Mouse (Mus musculus) ES-E14 (cell line): ENCODE results near the gene Anxa6. TPM values are rescaled to one million over a fixed set of nuclear protein-coding genes. Genes with fewer than 3 reads are reported as not detected.
A peak's percentile ranks its signal among the peaks of the same experiment; 100 is the strongest.

Experiments used
- DNase-seq: peaks from one replicate; pipeline ENCODE4 v3.0.0-alpha.2; 2013; ENCODE audit warnings: low read depth, low spot score
- H3K27ac ChIP-seq: 2 replicates; pipeline ENCODE4 v1.5.1; 2012; ENCODE audit warnings: low read depth, mild to moderate bottlenecking, low read length, moderate library complexity, mixed read lengths; ENCODE audit not compliant: poor library complexity, insufficient read depth, severe bottlenecking
- H3K36me3 ChIP-seq: 2 replicates; pipeline ENCODE4 v1.6.1; 2012; ENCODE audit warnings: mild to moderate bottlenecking, low read length, moderate library complexity, mixed read lengths; ENCODE audit not compliant: control insufficient read depth, poor library complexity, insufficient read depth, severe bottlenecking
- H3K4me1 ChIP-seq, 2 experiments: fragments of 150-350 bp in 1 of 2; sonication (generic) in 1 of 2; 2 replicates each; pipeline ENCODE4 v1.6.1; 2012; ENCODE audit warnings: low read length in 2 of 2, mild to moderate bottlenecking in 1 of 2, mixed read lengths in 1 of 2; ENCODE audit not compliant: control insufficient read depth in 2 of 2, insufficient read depth in 2 of 2, poor library complexity in 1 of 2
- H3K4me3 ChIP-seq, 2 experiments: fragments of 150-350 bp in 1 of 2; sonication (generic) in 1 of 2; 2 replicates each; pipeline ENCODE4 v1.5.1; 2012; ENCODE audit warnings: low read length in 2 of 2, low read depth in 1 of 2, mild to moderate bottlenecking in 1 of 2, mixed read lengths in 1 of 2; ENCODE audit not compliant: insufficient read depth in 1 of 2, poor library complexity in 1 of 2, severe bottlenecking in 1 of 2
- H3K9ac ChIP-seq: 2 replicates; pipeline ENCODE4 v1.6.1; 2012; ENCODE audit warnings: low read depth, mild to moderate bottlenecking, low read length, mixed read lengths; ENCODE audit not compliant: poor library complexity, insufficient read depth, severe bottlenecking
- H3K9me3 ChIP-seq: fragments of 150-350 bp; sonication (generic); 2 replicates; pipeline ENCODE4 v1.6.1; 2012; ENCODE audit warnings: low read depth, mild to moderate bottlenecking, low read length; ENCODE audit not compliant: control insufficient read depth, insufficient read depth
- CHD2 ChIP-seq: IDR thresholded peaks from 2 replicates; pipeline ENCODE4 v1.6.1; 2014; ENCODE audit warnings: mild to moderate bottlenecking, low read depth, low read length, inconsistent platforms
- HCFC1 ChIP-seq: IDR thresholded peaks from 2 replicates; pipeline ENCODE4 v1.6.1; 2012; ENCODE audit warnings: low read length, inconsistent platforms, borderline replicate concordance; ENCODE audit not compliant: insufficient read depth
- MAFK ChIP-seq: IDR thresholded peaks from 2 replicates; pipeline ENCODE4 v1.6.1; 2014; ENCODE audit warnings: mild to moderate bottlenecking, low read depth, low read length, inconsistent platforms; ENCODE audit not compliant: insufficient read depth
- ZC3H11A ChIP-seq: IDR thresholded peaks from 2 replicates; pipeline ENCODE4 v1.6.1; 2012; ENCODE audit warnings: low read depth, mild to moderate bottlenecking, inconsistent platforms, low read length, borderline replicate concordance
- ZNF384 ChIP-seq: IDR thresholded peaks from 2 replicates; pipeline ENCODE4 v1.6.1; 2012; ENCODE audit warnings: low read depth, low read length, inconsistent platforms
- in situ Hi-C, 2 experiments: fragments of 600-800 bp; cut with MboI; formaldehyde crosslinking; loops; one replicate each; pipeline ENCODE4 v1.15.1; 2025; ENCODE audit warnings: low sequenced_read_pairs in 2 of 2, inconsistent platforms in 1 of 2; ENCODE audit not compliant: unreplicated experiment in 2 of 2
- total RNA-seq: library from RNA; depleted of rRNA; stranded (reverse); fragments of 300-350 nt; gene quantifications from 2 replicates; pipeline ENCODE4 v1.2.3, GENCODE M21; 2012

Anxa6 gene
- total RNA-seq, 1 experiment, result 125 TPM

DNA sequence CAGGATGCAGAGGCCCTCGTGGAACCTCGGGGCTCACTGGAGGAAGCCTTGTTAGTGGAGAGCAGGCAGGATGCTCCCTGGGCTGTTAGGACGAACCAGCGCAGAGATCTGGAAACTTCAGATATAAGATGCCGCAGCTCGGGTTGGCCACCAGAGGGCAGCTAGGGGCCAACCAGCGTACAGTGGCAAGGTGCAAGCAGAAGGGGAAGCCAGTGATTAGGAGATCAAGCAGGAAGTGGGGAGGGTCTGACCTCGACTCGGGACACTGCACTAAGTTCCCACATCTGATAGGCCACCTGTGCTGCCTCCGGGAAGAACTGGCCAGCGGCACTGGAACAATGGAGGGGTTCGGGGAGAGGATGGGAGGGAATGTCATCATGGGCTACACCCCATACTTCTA lies 35.0 kb downstream of the Anxa6 start:
- Histone ChIP-seq H3K4me1 (peaks cover 0 to 16% of the 10 kb centered on the region in 2 experiments; a peak in 2 of 4 replicates), H3K4me3 (no peak overlapping the region), H3K9me3 (no peaks in the 10 kb centered on the region), H3K9ac (no peak overlapping the region), H3K27ac (0 out of 2 replicates have a peak overlapping the region, but pooled peaks have one; percentile 2), H3K36me3 (peaks cover 8% of the 10 kb centered on the region; the same call in 1 of the 2 replicates)
- in situ Hi-C loops, result loop anchor here in 1 of 2 experiments (5.0 kb wide), 1 partner anchor 44 kb away; no protein-coding TSS in a partner anchor
- peak; percentile 52; the same call in 1 of the 2 replicates for TF ChIP-seq ZC3H11A
- no peak for TF ChIP-seq MAFK
- TF ChIP-seq HCFC1, result no peak
- DNase-seq, result peak; percentile 67

DNA sequence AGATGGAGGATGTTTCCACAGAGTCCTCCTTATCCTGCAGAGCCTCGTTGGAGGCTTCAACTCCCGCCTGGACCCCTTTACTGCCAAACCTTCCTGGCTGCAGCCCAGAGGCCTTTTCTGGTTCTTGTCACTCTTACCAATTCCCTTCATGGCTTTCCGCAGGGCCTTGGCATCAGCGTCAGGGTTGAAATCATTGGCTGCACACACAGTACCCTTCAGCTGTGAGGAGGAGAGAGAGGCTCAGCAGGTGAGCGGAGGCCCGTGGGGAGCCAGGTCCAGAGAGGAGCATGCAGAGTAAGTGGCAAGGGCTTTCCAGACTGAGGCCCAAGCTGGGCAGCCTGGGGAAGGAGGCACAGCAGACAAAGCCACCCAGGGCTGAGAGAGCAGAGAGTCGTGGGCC lies 37.1 kb downstream of the Anxa6 start:
- no peak overlapping the region for H3K27ac ChIP-seq
- no peak for DNase-seq
- peaks cover 0 to 16% of the 10 kb centered on the region in 2 experiments; a peak in 2 of 4 replicates for H3K4me1 ChIP-seq
- TF ChIP-seq ZNF384, result no peak
- no peak for TF ChIP-seq HCFC1
- TF ChIP-seq CHD2, result no peak
- TF ChIP-seq MAFK, result no peak
- TF ChIP-seq ZC3H11A, result no peak
- no peak overlapping the region for H3K4me3 ChIP-seq
- in situ Hi-C loops, result loop anchor here in 1 of 2 experiments (5.0 kb wide), 1 partner anchor 46 kb away; no protein-coding TSS in a partner anchor
- H3K9ac ChIP-seq, result no peak overlapping the region
- peaks cover 11% of the 10 kb centered on the region; the same call in 1 of the 2 replicates for H3K36me3 ChIP-seq
- no peaks in the 10 kb centered on the region for H3K9me3 ChIP-seq

DNA sequence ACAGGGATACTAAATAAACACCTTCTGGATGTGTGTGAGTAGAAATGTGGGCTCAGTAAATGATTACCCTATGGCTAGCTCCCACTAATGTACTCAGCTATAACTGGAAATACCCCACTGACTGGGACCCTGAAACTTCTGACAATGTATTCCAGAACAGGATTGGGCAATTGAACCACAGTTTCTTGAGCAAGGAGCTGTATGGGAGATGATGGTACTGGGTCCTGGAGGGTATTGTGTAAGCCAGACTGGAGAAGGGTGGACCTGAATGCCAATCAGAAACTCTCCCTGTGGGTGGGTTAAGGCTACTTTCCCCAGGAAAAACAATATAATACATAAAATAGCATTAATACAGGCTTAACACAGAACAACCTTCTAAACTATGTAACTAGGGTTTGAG lies 43.3 kb downstream of the Anxa6 start:
- DNase-seq, result no peak
- in situ Hi-C loops, result loop anchor here (5.0 to 10.0 kb wide), 2 partner anchors 58 to 105 kb away; no protein-coding TSS in a partner anchor
- no peak for TF ChIP-seq CHD2
- TF ChIP-seq ZNF384, result no peak
- TF ChIP-seq ZC3H11A, result no peak
- no peak for TF ChIP-seq HCFC1
- no peak for TF ChIP-seq MAFK
- Histone ChIP-seq H3K27ac (no peak overlapping the region), H3K4me1 (no peaks in the 10 kb centered on the region), H3K9me3 (no peaks in the 10 kb centered on the region), H3K36me3 (peaks cover 15% of the 10 kb centered on the region; the same call in 1 of the 2 replicates), H3K9ac (no peak overlapping the region), H3K4me3 (no peak overlapping the region)

DNA sequence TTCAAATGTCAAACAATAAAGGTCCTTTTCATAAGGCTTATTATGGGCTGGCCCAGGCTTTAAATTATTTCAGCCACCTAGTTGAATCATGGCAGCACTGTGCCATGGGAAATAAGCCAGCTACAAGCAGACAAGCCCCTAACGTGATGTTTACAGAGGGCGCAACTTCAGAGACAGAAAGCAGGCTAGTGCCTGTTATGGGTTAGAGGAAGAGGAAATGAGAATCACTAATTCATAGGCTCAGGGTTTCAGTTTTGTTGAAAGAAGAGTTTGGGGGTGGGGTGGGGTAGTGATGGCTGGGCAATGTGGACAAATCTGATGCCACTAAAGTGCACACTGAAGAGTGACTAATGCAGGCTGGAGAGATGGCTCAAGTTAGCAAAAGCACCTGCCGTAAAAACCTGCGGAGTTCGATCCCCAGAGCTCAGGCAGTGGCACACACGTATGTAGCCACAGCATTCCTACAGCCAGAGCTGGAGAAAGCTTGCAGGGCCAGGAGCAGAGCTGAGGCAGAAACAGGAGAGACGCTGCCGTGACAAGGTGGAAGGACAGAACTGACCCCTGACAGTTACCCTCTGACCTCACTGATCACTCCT lies 44.4 kb downstream of the Anxa6 start:
- no peak for DNase-seq
- TF ChIP-seq ZNF384, result no peak
- no peak for TF ChIP-seq MAFK
- no peak for TF ChIP-seq HCFC1
- TF ChIP-seq CHD2, result no peak
- no peak for TF ChIP-seq ZC3H11A
- Histone ChIP-seq H3K4me1 (no peaks in the 10 kb centered on the region), H3K9ac (no peak overlapping the region), H3K27ac (no peak overlapping the region), H3K4me3 (no peak overlapping the region), H3K9me3 (no peaks in the 10 kb centered on the region), H3K36me3 (peaks cover 17% of the 10 kb centered on the region; the same call in 1 of the 2 replicates)
- in situ Hi-C loops, result loop anchor here (5.0 to 10.0 kb wide), 2 partner anchors 57 to 104 kb away; no protein-coding TSS in a partner anchor
